Mouse (Mus musculus) gastrocnemius, postnatal 14 days (tissue): ENCODE data around the gene Cnot6l. TPM values are rescaled to one million over a fixed set of nuclear protein-coding genes. Genes with fewer than 3 reads are reported as not detected.

Experiments used
- DNase-seq: peaks from one replicate; pipeline ENCODE4 v3.0.0; 2021; ENCODE audit warnings: mixed read lengths
- intact Hi-C: fragments of 180-260 bp; cut with DNase I; formaldehyde crosslinking; loops from one replicate; pipeline ENCODE4 v1.15.1; 2025; ENCODE audit warnings: low total_unique reads
- long read RNA-seq, 2 experiments: library from polyadenylated mRNA; stranded (forward); transcript quantifications; one replicate each; pipeline ENCODE4 v2.0.0; 2021
- total RNA-seq, 2 experiments: library from RNA; stranded (reverse); gene quantifications; 2 replicates each; pipeline ENCODE4 v1.2.3; 2021

The Cnot6l gene
- total RNA-seq, result 10 to 100 TPM; 37.8 to 46.4 TPM
- long read RNA-seq, experiment 1, partial matches to known transcripts, result 0 of 4 reads
- long read RNA-seq, experiment 1, other reads (novel, unspliced or antisense), result 4 of 4 reads
- long read RNA-seq, experiment 2, full-length matches to known transcripts, result 3 of 7 reads
- long read RNA-seq, experiment 2, partial matches to known transcripts, result 0 of 7 reads
- long read RNA-seq, experiment 2, other reads (novel, unspliced or antisense), result 4 of 7 reads

DNA sequence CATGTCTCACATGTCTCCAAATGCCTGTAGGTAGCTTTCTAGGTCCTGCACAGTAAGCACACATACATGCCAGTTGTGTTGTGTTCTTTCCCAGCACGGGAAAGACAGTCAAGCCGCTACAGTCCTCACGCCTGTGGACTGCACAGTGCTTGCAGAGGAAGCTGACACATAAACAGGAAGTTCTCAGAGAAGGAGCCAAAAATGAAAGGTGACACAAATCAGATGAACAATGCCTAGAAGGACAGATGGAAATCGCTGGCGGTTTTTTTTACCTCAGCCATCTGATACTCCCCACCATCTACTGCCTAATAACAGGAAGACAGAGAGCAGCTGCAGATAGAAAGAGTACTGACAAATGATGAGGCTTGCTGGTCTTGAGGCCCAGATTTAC lies at the start of gene Cnot6l:
Gene Cnot6l, minus strand, starts transcription at position 151 of the 391 bp plus-strand sequence.
- intact Hi-C loops, result loop anchor here (5.0 kb wide), 1 partner anchor 43 kb away; the partner anchor contains the start of gene Mrpl1
- DNase-seq, result no peak

DNA sequence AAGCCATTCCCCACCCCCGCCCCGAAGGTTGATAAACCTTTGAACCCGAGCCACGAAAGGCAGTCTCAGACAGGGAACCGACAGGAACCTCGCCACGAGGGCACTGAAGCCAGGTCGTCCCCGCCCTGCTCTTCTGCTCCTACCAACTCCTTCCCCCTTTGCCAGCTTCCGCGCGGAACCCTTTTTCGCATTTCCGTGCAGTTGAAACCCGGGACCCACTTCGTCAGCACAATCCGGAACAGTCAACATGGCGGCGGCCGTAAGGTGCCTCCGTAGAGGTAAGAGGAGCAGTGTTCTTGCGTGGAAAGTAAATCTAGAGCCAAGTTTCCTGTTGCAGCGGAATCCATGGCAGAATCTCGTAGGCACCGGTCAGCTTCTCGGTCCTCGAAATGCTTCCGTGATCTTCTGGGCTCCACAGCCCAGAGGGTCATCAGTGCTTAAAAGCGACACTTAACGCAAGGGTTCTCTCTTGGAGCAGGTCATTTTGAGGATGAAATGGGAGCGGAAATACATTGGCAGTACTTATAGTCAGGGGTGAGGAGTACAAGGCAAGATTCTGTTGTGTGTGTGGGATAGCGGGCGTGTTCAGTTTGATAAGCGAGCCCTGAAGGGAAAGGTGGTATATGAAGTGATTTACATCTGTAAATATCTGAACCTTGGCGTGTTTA lies 46.1 kb upstream of the Cnot6l start:
- DNase-seq, result peak; percentile 92
- intact Hi-C loops, result loop anchor here (5.0 kb wide), 1 partner anchor 48 kb away; the partner anchor contains the start of gene Cnot6l

DNA sequence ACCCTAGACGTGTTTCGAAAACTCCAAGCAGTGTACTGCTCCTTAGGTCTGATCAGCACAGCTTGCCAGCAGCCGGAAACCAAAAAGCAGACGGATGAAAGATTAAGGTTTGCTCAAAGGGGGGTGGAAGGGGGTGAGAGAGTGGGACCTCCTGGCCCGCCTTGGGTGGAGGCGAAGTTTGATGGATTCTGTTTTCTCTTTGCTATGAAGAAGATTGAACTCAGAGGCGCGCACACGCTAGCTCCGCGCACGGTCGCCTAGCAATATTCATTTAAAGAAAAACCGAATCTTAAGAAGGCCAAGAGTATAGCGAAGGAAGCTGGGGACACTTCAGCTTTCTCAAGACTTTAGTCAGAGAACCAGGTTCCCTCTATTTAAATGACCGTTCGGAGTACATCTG lies 45.5 kb upstream of the Cnot6l start, which contains the start of gene Mrpl1:
Gene Mrpl1, plus strand, starts transcription at position 35 of the 400 bp plus-strand sequence.
- peak; percentile 15 for DNase-seq
- intact Hi-C loops, result loop anchor here (5.0 kb wide), 1 partner anchor 47 kb away; the partner anchor contains the start of gene Cnot6l

DNA sequence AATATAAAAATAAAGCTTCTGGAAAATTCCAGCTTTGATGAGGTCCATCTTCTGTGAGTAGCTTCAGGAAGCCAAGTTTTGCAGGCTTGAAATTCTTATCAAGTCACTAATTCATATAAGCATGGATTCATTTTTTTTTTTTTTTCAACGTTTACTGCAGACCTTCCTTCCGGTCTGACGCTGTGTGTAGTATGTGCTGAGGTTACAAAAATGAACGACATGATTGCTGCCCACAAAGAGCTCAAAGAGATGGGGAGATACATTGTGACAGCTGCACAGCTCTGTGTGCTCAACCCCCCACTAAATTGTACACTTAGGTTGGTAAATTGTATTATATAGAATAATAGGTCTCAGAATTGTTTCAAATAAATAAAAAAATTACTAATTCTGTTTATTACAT lies 44.6 kb upstream of the Cnot6l start:
- DNase-seq, result no peak
- intact Hi-C loops, result loop anchor here (5.0 kb wide), 1 partner anchor 46 kb away; the partner anchor contains the start of gene Cnot6l

DNA sequence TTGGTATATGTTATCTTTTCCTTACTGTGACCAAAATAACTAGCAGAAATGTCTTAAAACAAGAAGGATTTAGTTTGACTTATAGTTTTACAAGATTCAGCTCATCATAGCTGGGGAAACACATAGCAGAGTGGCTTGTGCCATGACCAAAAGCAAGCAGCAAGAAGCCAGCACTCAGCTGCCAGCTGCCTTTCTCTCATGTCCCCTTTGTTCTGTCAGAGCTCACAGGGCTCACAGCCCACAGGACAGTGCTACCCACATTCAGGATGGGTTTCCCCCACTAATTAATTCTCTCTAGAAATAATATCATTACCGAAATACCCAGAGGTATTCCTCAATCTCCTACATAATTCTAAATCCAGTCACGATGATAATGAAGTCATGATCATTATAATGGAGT lies 43.6 kb upstream of the Cnot6l start:
- intact Hi-C loops, result loop anchor here (5.0 kb wide), 1 partner anchor 45 kb away; the partner anchor contains the start of gene Cnot6l
- DNase-seq, result no peak

DNA sequence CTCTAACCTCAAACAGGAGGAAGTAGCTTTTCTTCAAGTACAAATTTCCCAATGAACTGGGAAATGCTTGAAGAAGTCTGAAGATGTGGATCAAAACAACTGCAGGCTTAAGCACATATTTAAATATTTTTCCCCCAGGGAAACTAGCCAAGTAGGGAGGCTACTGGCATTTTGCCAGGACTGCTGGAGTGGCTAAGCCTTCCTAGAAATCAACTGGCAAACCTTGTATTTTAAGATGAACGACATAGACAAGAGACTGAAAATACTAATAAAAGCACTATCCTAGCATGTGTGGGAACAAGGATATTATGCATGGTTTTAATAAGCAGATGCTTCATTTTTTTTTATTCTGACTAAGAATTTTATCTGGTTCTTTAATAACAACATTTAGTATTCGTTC lies 42.9 kb upstream of the Cnot6l start:
- intact Hi-C loops, result loop anchor here (5.0 kb wide), 1 partner anchor 45 kb away; the partner anchor contains the start of gene Cnot6l

DNA sequence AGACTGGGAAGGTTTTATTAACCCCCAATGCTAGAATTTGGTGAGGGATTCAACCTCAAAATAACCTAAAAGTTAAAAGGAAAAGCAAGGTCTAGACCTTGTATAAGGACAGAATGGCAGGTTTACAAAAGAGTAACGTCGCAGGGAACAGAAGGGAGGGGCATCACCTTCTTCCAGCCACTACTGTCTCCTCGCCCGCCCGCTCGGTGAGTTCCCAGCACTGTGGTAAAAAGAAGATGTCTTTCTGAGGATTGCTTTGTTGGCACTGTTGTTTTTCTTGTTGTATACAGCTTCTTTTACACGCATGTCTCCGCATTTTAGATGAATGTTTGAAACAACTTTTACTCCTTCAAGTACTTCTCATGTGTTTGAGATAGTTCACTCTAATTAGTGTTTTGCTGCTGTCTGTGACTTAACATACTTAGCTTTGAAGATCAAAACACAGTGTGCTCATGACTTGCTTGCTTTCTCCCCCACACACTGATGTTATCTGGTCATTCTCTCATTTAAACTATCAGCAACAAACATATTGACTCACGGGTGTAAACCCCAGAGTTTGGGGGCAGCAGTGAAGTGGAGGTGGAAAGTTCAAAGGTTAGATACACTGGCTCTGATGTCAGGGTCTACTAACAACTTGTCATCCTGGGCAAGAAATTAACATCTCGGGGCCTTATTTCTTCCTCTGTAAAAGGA lies 37.6 kb upstream of the Cnot6l start:
- DNase-seq, result no peak
- intact Hi-C loops, result no loop called here

More for the DNA sequence above, 42.9 kb upstream of the Cnot6l start:
- DNase-seq, result no peak

DNA sequence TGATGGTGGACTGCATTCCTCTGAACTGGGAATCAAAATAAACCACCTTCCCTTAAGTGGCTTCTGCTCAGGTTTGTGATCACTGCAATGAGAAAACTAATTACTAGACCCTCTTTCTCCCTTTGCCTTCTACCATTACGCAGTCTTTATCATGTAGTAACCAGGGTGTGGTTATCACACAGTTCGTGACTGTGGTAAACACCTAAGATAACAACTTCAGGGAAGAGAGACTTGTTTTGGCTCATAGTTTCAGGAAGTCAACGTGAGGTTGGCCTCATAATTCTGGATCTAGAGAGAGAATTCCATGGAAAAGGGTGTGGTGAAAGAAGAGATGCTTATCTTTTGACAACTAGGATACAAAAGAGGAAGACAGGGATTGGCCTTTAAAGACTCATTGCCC lies 36.3 kb upstream of the Cnot6l start:
- no peak for DNase-seq

DNA sequence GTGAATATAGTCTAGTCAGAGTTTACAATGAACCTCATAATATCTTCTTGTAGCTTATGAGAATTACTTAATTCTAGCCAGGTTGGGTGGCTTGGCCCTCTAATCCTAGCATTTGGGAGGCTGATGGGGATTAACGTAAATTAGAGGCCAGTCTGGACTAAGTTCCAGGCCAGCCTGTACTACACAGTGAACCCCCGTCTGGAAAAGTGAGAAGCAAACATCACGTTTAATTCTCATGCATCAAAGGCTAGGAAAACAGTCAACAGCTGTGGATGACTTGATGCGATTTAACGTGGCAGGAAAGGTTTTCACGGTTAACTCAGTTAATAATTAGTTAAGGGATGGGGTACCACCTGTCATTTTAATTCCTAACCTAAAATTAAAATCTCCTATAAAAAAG lies 34.3 kb upstream of the Cnot6l start:
- DNase-seq, result no peak
- intact Hi-C loops, result no loop called here

More for the DNA sequence above, 36.3 kb upstream of the Cnot6l start:
- intact Hi-C loops, result no loop called here

DNA sequence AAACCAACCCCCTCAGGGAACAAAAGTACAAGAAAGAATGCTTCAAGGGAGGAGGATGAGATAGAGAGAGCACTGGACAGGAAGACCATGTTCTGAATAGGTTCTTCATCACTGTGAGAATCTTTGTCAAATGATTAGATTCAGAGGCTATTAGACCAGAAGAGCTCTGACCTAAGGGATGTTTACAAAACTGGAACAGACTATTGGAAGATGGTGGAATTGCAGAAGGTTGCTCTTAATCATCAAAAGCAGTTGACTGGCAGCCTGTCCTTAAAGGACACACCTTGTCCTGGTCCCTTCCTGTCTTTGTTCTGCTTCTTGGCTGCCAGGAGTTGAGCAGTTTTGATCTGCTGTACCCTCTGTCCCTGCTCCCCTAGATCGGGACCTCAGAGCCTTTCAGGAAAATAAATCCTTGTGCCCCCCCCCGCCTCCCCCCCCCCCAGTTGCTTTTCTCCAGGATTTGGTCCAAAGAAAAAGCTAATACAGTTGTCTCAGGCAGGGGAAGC lies 32.6 kb upstream of the Cnot6l start:
- no peak for DNase-seq
- intact Hi-C loops, result no loop called here

DNA sequence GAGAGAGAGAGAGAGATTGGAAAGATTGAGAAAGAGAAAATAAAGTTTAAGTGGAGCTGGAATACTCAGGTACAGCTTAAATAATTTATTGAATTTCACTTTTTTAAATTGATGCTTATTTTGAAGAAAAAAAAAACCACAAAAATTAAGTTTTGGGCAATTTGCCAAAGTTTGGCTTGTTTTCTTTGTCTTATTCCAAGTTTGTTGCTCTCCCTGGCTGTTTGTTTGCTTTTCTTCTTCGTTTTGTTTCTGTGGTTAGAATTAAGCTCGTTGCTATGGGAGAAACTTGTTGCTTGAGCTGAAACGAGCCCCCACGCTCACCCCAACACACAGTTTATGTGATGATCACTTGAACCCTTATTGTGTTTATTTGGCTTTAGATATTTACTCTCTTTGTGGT lies 27.3 kb upstream of the Cnot6l start:
- intact Hi-C loops, result no loop called here
- no peak for DNase-seq

DNA sequence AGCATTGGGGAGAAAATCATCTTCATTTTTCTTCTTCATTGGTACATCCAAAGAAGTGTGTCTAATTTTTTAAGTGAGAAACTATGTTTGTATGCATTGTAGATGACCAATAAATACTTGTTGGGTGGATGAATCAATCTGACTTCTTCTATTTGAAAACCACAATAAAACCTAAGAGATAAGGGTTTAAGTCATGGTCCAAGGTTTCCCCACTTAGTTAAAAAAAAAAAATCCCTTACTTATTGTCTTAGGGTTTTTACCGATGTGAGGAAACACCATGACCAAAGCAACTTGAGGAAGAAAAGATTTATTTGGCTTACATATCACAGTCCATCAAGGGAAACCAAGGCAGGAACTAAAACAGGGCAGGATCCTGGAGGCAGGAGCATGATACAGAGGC lies 25.8 kb upstream of the Cnot6l start:
- no peak for DNase-seq
- intact Hi-C loops, result no loop called here

DNA sequence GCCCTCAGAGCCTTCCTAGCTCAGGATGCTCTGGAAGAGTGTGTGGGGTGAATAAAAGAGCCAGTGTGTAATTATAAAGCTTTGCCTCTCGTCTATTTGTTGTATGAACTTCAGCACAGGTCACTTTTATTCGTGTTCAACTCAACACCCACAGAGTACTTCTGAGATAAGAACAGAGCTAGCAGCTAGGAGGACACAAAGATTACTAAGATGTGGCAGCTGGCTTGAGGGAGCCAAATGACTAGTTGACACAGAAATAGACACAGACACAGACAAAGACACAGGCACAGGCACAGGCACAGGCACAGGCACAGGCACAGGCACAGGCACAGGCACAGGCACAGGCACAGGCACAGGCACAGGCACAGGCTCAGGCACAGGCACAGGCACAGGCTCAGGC lies 20.0 kb upstream of the Cnot6l start:
- DNase-seq, result no peak
- intact Hi-C loops, result no loop called here

DNA sequence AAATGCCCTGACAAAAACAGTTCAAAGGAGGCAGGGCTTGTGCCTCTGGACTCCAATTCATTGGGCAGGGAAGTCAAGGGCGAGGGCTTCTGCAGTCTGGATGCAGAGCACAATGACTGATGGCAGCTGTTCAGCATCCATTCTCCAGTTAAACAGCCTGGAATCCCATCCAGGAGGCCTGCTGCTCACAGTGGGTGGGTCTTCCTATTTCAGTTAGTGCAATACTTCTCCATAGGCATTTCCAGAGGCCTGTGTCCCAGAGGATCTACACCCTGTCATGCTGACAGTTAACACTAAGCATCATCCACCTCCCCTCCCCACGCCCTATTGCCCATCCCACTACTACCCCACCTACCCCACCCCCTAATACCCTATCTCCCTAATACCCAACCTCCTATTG lies 19.2 kb upstream of the Cnot6l start:
- DNase-seq, result no peak

DNA sequence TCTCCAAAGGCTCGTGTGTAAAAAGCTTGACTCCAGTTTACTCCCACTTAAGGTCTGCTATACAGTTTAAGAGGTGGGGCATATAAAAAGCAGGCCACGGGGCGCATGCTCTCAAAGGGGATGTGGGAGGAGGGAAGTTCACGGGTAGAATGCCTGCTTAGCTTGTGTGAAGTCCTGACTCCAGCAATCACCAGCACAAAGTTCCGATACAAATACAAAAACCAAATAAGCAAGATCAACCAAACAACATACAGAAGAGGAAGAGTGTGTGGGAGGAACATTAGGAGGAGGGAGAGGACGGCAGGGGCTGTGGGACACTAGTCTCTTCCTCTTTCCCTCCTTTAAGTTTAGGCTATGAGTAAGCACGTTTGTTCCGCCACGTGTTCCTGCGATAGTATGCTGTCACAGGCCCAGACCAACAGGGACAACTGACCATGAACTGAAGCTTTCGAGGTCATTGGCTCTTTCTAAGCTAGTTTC lies 12.9 kb upstream of the Cnot6l start:
- no peak for DNase-seq
- intact Hi-C loops, result no loop called here

More for the DNA sequence above, 19.2 kb upstream of the Cnot6l start:
- intact Hi-C loops, result no loop called here

DNA sequence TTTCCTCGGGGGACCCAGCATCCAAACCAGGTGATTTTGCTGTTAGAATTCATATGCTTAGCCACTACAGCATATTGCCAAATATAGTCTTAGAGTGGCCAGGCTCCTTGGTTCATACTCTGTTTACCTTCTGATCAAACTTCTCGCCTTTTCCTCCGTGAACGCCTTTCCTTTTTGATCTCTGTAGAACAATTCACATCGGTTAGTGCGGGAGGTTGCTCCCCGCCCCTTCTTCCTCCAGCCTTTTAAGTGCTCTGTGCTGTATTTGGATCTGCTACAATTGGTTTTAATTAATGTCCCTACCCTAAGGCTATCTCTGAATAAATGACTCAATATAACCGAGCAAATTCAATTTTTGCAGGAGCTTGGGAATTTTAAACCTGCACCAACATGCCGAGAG lies 12.2 kb upstream of the Cnot6l start:
- no peak for DNase-seq
- intact Hi-C loops, result no loop called here

DNA sequence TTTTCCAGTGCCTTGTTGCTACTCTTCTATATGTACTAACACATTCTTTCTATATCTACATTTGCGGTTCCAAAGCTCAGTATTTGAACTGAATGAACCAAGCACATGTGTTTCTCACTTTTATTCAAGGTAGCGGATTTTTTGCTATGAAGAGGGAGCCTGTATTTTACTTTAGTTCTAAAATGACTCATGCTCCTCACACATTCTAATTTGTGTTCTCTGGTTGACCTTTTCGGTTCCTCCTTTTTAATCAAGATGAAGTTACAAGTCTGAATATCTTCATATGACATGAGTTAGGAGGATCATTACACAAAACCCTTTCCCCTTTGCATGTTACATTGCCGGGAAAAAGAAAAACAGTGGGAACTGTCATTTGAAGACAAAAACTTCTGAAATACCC lies 7.8 kb upstream of the Cnot6l start:
- DNase-seq, result no peak
- intact Hi-C loops, result no loop called here

DNA sequence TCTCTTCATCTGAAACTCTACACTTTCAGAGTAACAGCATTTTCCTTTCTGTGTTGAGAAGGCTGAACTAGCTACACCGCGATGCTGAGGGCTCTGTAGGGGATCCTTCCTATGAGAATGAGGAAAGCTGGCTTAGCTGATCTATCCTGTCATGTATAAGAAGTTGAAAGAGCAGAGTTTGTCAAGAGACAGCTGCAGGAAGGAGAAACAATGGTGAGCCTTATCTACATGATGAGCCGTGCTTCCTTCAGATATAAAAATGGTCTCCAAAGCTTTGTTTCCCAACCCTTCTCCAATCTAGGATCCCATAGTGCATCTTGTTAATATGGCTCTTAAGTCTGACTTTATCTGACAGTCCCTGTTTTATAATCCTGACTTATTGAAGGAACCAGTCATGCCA lies 6.5 kb upstream of the Cnot6l start:
- no peak for DNase-seq
- intact Hi-C loops, result no loop called here

DNA sequence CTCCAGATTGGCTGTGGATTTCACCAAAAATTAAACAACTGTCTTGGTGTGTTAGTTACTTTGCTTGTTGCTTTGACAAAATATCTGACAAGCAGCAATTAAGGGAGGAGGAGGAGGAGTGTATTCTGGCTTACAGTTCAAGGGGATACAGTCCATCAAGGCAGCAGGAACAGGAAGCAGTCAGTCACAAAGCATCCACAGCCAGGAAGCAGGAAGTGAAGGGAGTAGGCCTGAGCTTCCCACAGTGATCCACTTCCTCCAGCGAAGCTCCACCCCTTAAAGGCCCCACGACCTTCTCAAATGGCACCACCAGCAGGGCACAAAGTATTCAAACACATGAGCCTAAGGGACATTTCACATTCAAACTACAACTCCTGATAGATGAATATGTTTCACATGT lies 2.8 kb upstream of the Cnot6l start:
- intact Hi-C loops, result no loop called here
- no peak for DNase-seq
